Mouse (Mus musculus) liver, postnatal 0 days (tissue): ENCODE measurements around the gene Sptlc2.

Experiments
- CTCF ChIP-seq: sonication (generic); IDR thresholded peaks from 2 replicates; pipeline ENCODE4 v1.5.1; 2016; ENCODE audit warnings: antibody characterized with exemption, low read depth
- EP300 ChIP-seq: IDR thresholded peaks from 2 replicates; pipeline ENCODE4 v1.6.1; 2016; ENCODE audit warnings: antibody characterized with exemption, low read depth, mild to moderate bottlenecking

DNA sequence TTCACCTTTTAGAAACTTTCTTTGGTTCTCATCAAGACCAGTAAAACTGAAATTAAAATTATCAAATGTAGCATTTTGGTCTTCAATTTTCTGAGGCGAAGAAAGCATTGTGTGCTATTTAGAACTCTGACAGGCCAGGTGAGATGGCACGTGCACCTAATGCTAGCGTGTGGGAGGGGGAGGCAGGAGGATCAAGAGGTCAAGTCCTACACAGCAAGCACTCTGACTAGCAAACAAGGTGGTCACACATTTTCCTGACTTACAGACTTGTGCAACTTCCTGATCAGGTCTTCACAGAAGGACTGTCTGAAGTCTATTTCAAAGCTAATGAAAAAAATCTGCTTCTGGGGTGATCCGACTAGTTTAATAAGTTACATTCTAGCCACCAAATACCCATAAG lies 50.1 kb downstream of the Sptlc2 start:
- TF ChIP-seq CTCF: no peak
- TF ChIP-seq EP300: no peak
